Mouse (Mus musculus): ENCODE measurements at regions not wholly inside any gene's neighbourhood (a gene's known extent, or its start where the extent isn't known, plus 50 kb on each side); places are given as distances from the start of the nearest gene placed in this dataset.

DNA sequence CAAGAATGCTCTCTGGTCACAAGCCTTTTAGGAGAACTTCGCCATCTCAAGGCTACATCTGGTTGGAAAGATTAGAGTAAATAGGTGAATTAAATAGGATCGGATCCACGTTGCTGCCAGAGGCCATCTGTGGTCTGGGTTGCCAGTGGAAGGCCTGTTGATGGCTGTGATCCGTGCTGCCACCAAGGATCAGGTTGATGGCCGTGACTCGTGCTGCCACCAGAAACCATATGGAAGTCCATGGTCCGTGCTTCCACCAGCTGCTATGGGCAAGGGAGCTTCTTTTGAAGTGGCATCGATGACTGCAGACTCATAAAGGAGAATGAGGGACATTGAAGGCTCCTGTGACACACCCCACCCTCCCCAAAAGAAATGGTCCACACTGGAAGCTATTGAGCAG is 79.6 kb downstream of the Atp1a1 start:
- no peak for DNase-seq

DNA sequence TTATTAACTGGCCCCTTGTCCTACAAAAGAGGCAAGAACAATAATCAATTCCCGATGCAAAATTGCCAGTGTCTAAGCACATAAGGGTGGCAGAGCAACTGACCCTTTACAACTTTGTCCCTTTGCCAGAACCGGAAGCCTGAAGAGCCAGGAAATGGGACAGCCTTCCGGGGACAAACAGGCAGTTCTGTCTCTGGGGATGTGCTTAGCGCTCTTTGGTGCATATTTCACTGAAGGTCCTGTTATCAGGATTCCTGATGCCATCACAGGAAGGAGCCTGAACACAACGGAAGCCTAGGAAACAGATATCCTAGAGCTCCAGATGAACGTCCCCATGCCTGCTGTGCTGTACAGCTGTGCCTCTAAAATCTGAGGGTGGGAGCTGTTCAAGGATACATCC is 80.0 kb downstream of the Atp1a1 start:
- no peak for DNase-seq

DNA sequence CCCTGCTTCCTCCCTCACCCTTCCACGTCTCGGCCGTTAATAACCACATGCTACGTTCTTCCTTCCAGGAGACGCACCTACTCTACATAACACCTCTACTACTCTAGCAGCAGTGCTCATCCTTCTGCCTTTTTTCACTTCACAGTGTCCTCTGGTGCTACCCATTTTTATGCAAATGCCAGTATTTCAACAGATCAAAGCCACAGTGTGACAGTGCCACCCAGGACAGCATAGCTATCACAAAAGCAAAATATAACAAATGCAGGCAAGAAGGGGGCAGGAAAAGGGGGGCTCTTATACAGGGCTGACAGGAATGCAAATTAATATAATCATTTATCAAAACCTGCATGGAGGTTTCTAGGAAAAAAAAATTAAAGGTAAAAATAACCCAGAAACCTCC is 81.2 kb downstream of the Atp1a1 start:
- DNase-seq, result no peak

DNA sequence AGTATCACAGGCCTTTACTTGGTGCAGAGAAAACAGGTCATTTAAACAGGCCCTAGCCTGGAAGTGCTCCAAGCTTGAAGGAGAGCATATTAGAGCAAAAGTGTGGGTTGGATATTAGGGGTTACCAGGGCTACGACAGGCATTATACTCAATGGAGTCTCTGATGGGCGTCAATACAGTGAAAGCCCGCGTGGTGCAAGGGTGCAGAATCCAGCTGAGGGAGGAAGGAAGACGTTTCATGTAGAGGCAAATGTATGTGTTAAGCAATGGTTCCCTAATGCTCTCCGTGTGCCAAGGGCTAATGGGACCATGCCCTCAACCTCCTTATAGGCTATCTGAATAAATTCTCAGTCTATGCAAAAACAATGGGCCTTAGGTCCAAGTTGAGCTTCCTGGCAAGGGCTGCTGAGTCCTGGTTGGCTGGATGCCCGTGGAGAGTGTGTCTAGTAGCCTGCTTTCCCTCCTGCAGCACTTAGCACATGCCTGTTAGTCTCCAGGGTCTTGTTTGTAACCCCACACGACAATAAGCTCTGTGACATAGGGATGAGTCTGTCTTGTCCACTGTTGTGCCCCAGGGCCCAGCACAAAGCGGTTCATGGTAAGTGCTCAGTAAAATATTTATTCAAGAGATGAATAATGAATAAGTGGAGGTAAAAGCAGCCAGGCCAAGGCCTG is 82.1 kb downstream of the Atp1a1 start:
- DNase-seq, result peak; percentile 37

DNA sequence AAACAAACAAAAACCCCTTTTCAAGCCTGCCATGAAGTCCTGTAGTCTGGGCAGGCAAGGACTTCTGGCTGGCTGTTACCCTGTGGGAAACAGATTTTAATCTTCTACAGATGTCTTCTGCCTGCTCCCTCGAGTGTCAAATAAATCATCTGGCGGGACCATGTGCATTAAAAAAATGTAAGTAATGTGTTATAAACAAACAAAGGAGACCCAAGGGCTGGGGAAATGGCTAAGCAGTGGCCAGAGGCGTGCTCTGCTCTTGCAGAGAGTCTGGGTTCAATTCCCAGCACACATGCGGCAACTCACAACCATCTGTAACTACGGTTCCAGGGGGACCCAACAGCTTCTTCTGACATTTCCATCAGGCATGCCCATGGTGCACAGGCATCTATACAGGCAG is 83.3 kb downstream of the Atp1a1 start:
- DNase-seq, result no peak

DNA sequence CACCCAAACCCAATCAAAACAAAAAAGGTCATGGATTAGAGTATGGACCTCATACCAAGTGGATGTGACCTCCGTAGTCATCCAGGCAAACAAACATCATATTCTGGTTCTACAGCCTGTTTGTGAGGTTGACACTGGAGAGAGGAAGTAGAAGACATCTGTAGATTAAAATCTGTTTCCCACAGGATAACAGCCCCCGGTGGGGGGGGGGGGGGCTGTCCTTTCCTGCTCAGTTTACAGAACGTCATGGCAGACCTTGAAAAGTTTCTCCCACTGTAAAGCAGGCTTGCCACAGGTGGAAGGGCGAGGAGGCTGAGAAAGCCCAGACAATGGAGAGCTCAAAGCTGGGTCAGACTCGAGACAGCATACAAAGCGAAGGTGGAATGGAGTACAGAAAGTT is 84.4 kb downstream of the Atp1a1 start:
- no peak for DNase-seq

DNA sequence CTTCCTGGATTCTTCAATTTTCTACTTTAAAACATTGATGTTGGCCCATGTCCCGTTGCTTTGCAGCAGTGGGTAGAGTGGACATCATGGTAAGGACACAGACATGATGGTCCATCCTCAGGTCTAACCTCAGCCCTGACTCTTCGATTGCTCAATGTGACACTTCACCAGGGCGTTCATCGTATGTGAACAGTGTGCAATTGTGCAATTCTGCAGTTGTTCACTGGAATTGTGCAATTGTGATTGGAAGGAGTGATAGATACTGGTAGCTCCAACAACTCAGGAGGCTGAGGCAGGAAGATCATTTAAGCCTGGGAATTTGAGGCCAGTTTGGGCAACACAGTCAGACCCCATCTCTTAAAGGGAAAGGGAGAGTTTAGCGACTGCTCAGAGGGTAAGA is 84.9 kb downstream of the Atp1a1 start:
- no peak for DNase-seq

DNA sequence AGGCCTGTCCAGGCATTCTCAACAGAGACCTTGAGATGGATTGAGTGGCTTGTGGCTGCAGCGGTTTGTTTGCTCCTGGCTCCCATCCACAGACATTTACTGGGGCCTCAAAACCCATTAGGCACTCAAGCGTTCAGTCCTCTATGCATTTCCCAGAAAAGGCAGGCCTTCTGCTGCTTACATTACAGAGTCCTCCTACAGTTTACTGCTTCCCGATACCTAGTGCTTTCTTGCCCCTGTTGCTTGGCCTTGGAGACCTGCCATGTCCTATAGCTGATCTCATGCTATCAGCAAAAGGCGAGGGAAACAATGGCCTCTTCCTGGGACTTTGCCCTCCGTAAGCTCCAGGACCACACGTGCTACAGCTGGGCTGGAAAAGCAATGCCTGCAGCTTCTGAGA is 85.7 kb downstream of the Atp1a1 start:
- DNase-seq, result no peak

DNA sequence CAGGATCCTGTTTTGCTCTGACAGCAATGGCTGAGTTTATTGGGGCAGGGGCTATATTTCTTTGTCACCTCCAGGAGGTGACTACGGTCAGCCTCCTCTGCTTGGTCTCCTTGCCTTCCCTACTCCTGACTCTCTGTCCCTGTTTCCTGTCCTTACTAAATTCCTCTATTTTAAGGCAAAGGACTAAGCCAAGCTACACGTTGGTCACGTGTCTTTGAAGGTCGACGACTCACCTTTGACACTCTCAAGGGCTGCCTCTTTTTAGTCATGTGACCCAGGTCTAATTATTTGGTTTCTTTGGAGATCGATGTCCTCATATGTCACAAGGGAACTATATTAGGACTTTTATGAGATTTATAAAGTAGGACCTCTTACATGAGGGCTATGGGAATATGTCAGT is 86.9 kb downstream of the Atp1a1 start:
- no peak for DNase-seq

DNA sequence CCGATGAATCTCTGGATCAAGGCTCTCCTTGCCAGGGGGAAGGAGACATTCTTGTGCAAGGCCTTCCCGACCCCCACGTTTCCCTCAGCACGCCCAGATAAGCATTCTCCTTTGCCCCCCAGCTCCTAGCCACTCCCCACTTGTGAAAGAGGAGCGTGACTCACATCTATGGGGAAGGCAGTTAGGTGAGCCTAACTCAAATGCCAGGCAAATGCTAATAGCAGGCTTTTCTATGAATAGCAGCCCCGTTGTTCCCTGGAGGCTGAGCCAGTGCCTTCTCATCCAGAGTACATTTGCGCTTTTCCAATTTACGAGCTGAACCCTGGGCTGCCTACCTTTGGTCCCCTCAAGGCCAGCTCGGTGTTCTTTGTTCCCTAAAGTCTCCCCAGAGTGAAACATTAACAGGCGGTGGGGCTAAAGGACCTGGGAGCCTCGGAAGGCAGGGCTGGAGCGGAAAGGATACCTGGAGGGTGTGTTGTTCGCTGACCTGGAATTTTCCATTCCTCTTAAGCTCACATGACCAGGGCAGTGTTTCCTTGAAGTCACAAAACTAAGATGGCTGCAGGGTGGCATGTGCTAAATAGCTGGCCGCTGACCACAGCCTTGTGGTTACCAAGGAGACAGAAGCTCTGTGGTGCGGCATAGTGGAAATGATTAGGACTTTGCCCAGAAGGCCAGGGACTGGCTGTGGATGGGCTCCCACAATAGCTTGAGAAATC is 87.5 kb downstream of the Atp1a1 start:
- no peak for DNase-seq

DNA sequence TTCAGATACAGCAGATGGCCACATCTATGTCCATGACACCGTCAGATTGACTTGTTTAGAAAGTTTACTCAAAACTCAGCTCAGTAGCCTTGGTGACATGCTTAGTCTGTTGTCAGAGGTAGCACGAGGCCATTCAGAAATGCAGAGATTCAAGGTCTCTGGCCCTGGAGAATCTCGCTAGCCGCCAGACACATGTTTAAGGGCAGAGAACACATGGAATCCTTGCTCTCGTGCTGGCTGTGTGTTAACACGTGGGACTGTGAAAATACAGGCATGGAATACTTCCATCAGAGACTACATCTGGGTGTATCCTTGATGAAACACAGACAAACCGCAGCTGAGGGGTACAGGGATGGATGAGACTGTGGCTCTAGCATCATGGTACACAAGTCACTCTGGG is 88.9 kb downstream of the Atp1a1 start:
- no peak for DNase-seq

DNA sequence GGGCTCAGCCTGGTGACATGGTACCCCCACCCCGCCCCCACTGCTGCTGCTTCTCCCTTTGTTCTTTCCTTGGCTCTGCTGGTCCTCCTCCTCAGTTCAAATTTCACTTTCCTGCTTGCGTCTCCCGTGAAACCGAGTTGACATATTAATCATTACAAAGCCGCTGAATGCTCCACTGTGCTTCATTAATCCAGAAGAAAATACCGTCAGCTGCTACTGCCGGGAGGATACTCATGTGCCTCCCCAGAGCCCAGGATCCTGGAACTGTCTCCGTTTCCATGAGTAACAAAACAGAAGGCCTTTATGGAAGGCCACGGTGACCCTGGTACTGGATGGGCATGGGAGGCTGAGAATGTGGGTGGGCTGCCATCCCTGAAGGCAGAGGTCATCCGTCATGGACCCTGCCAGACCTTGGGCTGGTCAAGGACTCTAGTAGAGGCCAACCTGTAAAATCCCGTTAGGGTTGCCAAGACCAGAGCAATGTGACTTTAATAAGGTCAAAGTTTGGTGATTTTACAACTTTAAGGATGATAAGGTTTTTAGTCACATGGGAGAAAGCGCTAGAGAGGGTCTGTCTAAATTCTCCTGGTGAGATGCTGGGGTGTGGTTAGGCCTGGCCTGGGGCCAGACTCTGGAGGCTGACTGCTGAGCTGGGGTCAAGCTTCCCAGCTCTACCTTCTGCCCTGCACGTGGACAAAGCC is 90.7 kb downstream of the Atp1a1 start:
- DNase-seq, result no peak
